Mouse (Mus musculus) cerebral cortex, adult 2 months (tissue): ENCODE measurements around the gene Rab43.

Experiments
- WGBS: fragments of 180-500 bp; shearing (Covaris S2); methylation state at CpG from one replicate; pipeline ENCODE4 v1.1.7; 2018; 5-methylcytosine and 5-hydroxymethylcytosine counted together

Gene Rab43

GRCm38 (mm10) chr6:87811675-87812338 lies at the start of gene Rab43:
Gene Rab43, minus strand, starts transcription at chr6:87812164.
- 1% methylated on average over 53 of the region's 56 CpGs for WGBS

- 5% methylated on average over 1 of the region's 1 CpGs for WGBS
Measured at GRCm38 (mm10) chr6:87857071-87857470, 45.1 kb upstream of the Rab43 start.

GRCm38 (mm10) chr6:87853446-87853845 lies 41.5 kb upstream of the Rab43 start:
- 83% methylated on average over 4 of the region's 4 CpGs for WGBS

- WGBS = 88% methylated on average over 6 of the region's 6 CpGs
Measured at GRCm38 (mm10) chr6:87851871-87852270, 39.9 kb upstream of the Rab43 start.

GRCm38 (mm10) chr6:87850900-87851614 lies 39.1 kb upstream of the Rab43 start, which contains the start of gene Cnbp:
Gene Cnbp, minus strand, starts transcription at chr6:87851106.
- WGBS = under 1% methylated on average over 55 of the region's 55 CpGs

- WGBS = under 1% methylated on average over 71 of the region's 73 CpGs
Measured at GRCm38 (mm10) chr6:87850155-87850899, 38.4 kb upstream of the Rab43 start.

- under 1% methylated on average over 8 of the region's 8 CpGs for WGBS
Measured at GRCm38 (mm10) chr6:87849780-87850154, 37.8 kb upstream of the Rab43 start.

GRCm38 (mm10) chr6:87846813-87847212 lies 34.8 kb upstream of the Rab43 start:
- 78% methylated on average over 1 of the region's 1 CpGs for WGBS

- WGBS = 70% methylated on average over 13 of the region's 13 CpGs
Measured at GRCm38 (mm10) chr6:87845031-87845695, 33.2 kb upstream of the Rab43 start.

- 5% methylated on average over 1 of the region's 1 CpGs for WGBS
Measured at GRCm38 (mm10) chr6:87842254-87842653, 30.3 kb upstream of the Rab43 start.

- WGBS = 62% methylated on average over 8 of the region's 8 CpGs
Measured at GRCm38 (mm10) chr6:87841635-87842034, 29.7 kb upstream of the Rab43 start.

- WGBS = 58% methylated on average over 11 of the region's 11 CpGs
Measured at GRCm38 (mm10) chr6:87839797-87840341, 27.9 kb upstream of the Rab43 start.

- under 1% methylated on average over 46 of the region's 46 CpGs for WGBS
Measured at GRCm38 (mm10) chr6:87838551-87839197, 26.7 kb upstream of the Rab43 start, which contains the start of gene Isy1. Gene Isy1, minus strand, starts transcription at chr6:87838798.

GRCm38 (mm10) chr6:87835695-87836094 lies 23.7 kb upstream of the Rab43 start, which contains the start of gene Gm45140:
Gene Gm45140, minus strand, starts transcription at chr6:87835795.
- WGBS = 92% methylated on average over 7 of the region's 7 CpGs

- 95% methylated on average over 2 of the region's 2 CpGs for WGBS
Measured at GRCm38 (mm10) chr6:87820366-87820765, 8.4 kb upstream of the Rab43 start.

- 92% methylated on average over 5 of the region's 5 CpGs for WGBS
Measured at GRCm38 (mm10) chr6:87814486-87814885, 2.5 kb upstream of the Rab43 start.

- 92% methylated on average over 1 of the region's 1 CpGs for WGBS
Measured at GRCm38 (mm10) chr6:87812656-87813055, 692 bp upstream of the Rab43 start.

- WGBS = 1% methylated on average over 77 of the region's 77 CpGs
Measured at GRCm38 (mm10) chr6:87810713-87811669, 973 bp downstream of the Rab43 start.

GRCm38 (mm10) chr6:87810311-87810710 lies 1.7 kb downstream of the Rab43 start:
- WGBS = 42% methylated on average over 6 of the region's 6 CpGs

- 78% methylated on average over 6 of the region's 6 CpGs for WGBS
Measured at GRCm38 (mm10) chr6:87809651-87810161, 2.3 kb downstream of the Rab43 start.
